Mouse (Mus musculus) thymus, adult 18-20 months (tissue): ENCODE results near the gene Slc25a4.
"Not testable (repeated sequence)": the region's sequence is repeated elsewhere in the genome, so short reads cannot be mapped to it uniquely, and the experiment has no call there.

Experiments
- DNase-seq, 2 experiments: peaks; one replicate each; pipeline ENCODE4 v3.0.0; 2022; ENCODE audit warnings: mixed read lengths in 2 of 2

The Slc25a4 gene

DNA sequence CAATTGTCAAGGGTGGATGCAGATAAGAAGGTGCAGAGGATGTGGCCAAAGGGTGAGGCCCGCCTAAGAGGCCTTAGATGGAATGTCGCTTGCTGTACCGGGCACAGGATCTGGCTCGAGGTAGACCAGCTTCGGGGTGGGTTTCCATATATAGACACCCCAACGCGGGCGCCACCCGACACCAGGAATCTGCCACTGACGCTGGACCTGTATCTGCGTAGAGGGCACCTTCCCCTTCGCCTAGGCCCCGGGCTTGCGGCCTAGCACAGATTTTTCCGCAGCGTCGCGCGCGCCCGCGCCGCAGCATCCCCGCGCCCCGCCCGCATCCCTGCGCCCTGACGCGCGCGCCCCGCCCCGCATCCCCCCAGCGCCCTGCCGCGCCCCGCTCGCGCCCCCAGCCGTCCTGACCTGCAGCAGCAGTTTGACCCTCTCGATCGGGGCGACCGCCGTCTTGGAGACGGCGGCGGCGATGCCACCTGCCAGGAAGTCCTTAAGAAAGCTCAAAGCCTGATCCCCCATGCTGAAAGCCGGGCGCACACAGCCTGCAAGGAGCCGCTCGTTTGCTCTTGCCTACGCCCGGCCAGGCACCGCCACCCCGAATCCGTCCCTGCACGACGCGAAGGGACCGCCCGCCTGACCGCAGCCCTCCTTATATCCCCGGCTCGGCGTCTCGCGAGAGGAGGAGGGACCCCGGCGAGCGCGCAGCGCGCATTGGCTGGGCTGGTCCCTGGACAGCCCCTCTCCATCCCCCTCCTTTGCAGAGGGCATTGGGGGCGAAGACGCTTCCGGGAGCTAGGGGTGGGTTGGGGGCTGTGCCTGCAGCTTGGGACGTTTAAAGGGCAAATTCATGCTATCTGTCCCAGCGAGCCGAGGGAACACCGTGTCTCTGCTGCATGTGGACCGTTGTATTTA is at the start of gene Slc25a4:
Gene Slc25a4, minus strand, starts transcription at position 881 of the 912 bp plus-strand sequence.
- DNase-seq, result peak; percentile 91 to 93

- DNase-seq, result no peak
These were observed 47.0 kb upstream of the Slc25a4 start for GRCm38 (mm10) chr8:46257921-46258682.

GRCm38 (mm10) chr8:46252456-46252855 is 41.4 kb upstream of the Slc25a4 start:
- DNase-seq, result no peak

GRCm38 (mm10) chr8:46251561-46251960 is 40.5 kb upstream of the Slc25a4 start:
- DNase-seq, result no peak

DNA sequence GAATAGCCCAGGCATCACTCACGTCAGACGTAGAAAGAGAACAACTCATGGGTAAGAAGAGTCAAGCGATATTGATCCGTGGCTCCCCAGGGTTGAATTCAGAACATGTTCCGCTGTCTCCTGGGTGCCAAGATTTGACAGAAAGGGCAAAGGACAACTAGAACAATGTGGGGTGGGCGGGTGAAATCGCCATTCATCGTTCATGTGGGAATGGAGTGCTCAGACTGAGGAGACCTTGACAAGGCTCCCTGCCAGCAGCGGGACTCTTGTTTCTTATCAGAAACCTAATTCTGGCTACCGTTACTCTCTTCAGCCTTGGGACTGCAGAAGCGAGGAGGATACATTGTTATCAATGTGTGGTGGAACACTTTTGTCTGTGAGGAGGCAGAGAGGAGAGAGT is 35.3 kb upstream of the Slc25a4 start:
- no peak for DNase-seq

DNA sequence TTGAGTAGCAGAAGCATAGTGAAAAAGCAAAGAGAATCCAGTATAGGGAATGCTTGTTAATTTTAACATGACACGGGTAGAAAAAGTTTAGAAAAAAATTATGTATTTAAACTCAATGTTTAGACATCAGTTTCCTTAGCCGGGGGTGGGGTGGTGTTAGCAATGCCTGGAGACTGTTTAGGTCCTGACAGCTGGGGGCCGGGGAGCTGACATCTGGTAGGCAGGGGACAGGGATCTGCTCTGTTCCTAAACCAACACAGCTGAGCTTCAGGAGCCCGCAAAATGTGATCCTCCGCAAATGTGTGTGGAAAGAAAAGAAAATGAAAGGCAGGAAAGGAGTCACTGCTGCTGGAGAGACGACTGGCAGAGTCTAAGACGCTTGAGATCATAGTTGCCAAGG is 31.9 kb upstream of the Slc25a4 start:
- DNase-seq, result no peak

DNA sequence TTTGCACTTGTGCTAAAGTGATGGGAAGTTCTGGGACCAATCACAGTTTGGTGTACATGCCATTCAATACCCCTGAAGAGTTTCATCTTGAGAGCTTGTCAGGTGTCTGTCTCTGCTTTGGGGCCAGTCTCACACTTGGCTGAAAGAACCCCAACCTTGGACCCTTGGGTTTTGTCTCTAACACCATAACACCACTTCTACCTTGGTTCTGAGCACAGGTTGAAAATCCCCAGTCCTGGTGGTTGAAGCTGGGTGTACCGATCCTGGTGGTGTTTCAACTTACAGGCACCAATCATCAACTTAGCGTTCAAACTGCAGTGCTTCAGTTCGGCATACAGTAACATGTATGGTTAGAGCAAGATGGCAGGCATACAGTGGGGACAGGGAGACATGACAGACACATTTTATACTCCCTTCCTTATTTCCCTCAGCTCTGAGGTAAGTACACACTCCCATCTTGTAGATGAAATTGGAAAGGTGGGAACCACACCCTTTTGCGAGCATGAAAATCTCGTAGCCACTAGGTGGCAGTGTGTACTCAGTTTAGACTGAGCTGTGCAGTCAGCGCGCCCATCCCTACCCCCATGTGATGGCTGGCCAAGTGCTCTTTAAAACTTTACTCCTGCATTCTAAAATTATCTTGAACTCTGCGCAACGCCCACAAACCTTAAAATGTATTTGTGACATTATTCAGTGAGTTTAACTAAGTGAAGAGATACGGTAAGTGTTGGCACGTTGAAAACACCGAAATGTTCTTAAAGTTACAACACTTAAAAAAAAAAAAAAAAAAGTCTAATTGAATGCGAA is 30.7 kb upstream of the Slc25a4 start:
- peak; percentile 5 to 12 for DNase-seq

GRCm38 (mm10) chr8:46236441-46237223 is 25.5 kb upstream of the Slc25a4 start:
- DNase-seq, result no peak

- DNase-seq, result no peak
These were observed 23.7 kb upstream of the Slc25a4 start for GRCm38 (mm10) chr8:46234736-46235135.

GRCm38 (mm10) chr8:46232798-46233197 is 21.7 kb upstream of the Slc25a4 start:
- no peak for DNase-seq

DNA sequence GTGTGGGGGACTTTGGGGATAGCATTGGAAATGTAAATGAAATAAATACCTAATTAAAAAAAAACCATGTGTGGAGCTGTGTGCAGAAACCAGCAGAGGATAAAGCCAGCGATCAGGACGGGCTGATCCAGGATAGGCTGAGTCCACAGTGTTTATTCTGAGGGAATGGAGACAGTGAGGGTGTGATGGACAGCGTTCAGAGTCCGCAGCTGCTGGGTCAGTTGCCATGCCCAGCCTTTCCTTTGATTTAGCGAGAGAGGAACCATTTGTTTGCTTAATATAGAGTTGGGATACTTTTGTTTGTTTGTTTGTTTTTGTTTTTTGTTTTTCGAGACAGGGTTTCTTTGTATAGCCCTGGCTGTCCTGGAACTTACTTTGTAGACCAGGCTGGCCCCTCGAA is 20.9 kb upstream of the Slc25a4 start:
- DNase-seq, result not testable (repeated sequence)

DNA sequence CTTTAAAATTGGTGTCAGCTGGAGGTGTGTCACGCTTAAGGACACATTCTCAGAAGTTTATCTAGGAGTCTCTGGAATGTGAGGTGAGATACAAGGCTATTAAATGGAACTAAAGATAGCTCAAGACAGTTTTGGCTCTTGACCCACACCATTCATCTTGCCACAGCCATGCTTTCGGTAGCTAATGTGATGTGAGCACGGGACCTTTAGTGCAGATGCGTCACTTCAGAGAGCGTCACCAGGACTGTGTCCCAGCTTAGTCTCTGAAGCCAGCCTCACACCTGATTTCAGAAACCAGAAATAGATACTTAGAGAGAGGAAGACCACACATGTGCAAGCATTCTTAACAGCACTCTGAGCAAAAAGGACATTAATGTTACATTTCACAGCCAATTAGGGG is 15.5 kb upstream of the Slc25a4 start:
- DNase-seq, result no peak

- no peak for DNase-seq
These were observed 14.4 kb upstream of the Slc25a4 start for GRCm38 (mm10) chr8:46225501-46225900.

GRCm38 (mm10) chr8:46220566-46220965 is 9.5 kb upstream of the Slc25a4 start:
- DNase-seq, result no peak

DNA sequence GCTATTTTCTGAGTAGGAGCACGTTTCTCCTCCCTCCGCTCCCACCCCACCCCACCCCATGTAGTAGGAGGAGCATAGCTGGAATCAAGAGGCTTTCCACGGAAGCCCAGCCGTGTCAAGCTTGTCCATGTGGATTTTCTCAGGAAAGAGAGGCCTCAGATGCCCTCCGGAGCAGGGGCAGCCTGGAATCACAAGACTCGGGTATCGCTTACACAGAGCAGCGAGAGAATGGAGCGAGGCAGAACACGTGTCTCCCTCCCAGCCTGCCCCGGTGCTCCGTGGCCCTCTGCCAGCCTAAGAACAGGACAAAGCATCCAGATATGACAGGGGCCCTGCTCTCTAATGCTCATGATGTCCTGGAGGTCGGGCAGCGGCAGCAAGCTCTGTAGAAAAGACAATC is 5.8 kb upstream of the Slc25a4 start:
- no peak for DNase-seq

- no peak for DNase-seq
These were observed 2.9 kb upstream of the Slc25a4 start for GRCm38 (mm10) chr8:46213971-46214480.

DNA sequence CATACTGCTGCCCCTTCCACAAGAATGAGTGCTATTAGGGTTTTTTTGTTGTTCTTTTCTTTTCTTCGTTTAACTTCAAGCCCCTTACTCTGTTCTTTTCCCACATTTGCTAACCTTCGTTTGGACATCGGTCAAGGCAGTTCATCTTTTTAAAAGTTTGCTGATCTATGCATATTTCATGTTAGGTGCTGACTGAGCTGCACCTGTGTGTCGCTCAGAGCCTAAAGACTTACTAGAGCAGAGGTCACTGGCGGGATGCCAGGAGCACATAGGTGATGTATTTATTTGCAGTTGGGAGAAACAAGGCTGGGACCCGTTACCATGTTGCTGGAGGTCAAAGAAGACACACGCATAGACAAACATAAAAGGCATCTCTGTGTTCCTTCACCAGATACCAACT is 1.1 kb upstream of the Slc25a4 start:
- DNase-seq, result no peak

DNA sequence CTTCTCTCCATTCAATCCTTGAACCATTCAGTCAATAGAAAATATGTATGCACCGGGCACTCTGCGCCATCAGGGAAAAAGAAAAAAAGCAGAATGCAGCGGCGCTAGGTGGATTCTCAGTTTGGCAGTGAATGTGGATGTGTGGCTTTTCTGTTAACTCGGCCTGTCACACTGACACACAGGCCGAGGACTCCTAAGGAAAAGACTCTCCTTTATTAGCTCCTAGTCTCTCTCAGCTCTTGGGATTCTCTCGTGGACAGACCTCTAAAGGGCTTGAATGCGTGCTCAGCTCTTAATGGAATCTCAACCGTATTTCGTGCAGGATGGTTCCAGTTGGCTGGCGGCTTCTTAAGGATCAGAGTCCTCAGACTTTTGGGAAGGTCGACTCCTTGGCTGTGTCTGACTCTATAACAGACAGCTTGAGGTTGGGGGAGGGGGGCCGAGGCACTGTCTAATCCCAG is 557 bp upstream of the Slc25a4 start:
- DNase-seq, result no peak

DNA sequence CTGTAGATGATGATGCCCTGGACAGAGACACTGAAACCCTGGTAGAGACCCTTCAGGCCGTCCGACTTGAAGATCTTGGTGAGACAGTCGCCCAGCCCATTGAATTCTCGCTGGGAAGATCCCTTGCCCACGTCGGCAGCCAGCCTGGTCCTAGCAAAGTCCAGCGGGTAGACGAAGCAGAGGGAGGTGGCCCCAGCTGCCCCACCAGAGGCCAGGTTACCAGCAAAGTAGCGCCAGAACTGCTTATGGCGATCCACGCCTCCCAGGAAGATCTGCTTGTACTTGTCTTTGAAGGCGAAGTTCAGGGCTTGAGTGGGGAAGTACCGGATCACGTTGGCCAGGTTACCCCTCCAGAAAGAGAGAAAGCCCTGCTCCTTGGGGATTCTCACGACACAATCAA is 2.0 kb downstream of the Slc25a4 start:
- DNase-seq, result no peak

DNA sequence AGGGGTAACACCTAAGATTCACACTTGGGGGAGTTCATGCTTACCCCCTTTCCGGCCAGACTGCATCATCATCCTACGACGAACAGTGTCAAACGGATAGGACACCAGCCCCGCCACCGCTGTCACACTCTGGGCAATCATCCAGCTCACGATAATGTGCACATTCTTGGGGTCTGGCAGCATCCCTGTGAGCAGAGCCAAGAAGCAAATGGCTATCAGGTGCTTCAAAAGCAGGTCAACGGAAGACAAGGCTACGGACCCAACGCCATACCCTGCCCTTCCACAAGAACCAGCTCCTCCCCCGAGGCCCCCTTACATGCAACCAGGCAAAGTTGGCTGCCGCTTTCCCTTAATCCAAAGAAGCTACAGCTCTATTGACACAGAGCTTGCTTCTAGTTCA is 2.7 kb downstream of the Slc25a4 start:
- DNase-seq, result no peak

GRCm38 (mm10) chr8:46206107-46206506 is 5.0 kb downstream of the Slc25a4 start:
- no peak for DNase-seq
